Mouse (Mus musculus) activated CD4-positive, CD25-positive, alpha-beta regulatory T cell (primary cell): ENCODE measurements around the gene Fbl. TPM values are rescaled to one million over a fixed set of nuclear protein-coding genes. Genes with fewer than 3 reads are reported as not detected.

Experiments
- polyA plus RNA-seq, 2 experiments: library from polyadenylated mRNA; unstranded; fragments of 100-300 nt; shearing (Covaris generic); gene quantifications; one replicate each; pipeline ENCODE4 v1.2.1; 2017

Gene Fbl
- polyA plus RNA-seq: 100 to 1,000 TPM; 119 to 130 TPM

GRCm38 (mm10) chr7:28169489-28170422, at the start of gene Fbl:
Gene Fbl (plus strand): TSS chr7:28169710.

GRCm38 (mm10) chr7:28129166-28129565, 40.3 kb upstream of the Fbl start, which contains the start of gene 9530053A07Rik:
Gene 9530053A07Rik (plus strand): TSS chr7:28129466.

GRCm38 (mm10) chr7:28179228-28179627, 9.7 kb downstream of the Fbl start, which contains the start of gene Dyrk1b:
Gene Dyrk1b (plus strand): TSS chr7:28179469.

Other genes with a start within 250 kb of the Fbl start
- 1 to 10 TPM; 3.7 to 9.5 TPM for gene Zfp974, start 240.2 kb upstream of the Fbl start, polyA plus RNA-seq
- gene Zfp780b, start 190.5 kb upstream of the Fbl start, polyA plus RNA-seq: 10 to 100 TPM in 1 of 2 experiments, 1 to 10 TPM in 1; 9.6 to 11.9 TPM
- gene Zfp850, start 155.6 kb upstream of the Fbl start, polyA plus RNA-seq: 1 to 10 TPM; 5.8 to 5.9 TPM
- 100 to 1,000 TPM; 194 to 235 TPM for gene Psmc4, start 119.6 kb upstream of the Fbl start, polyA plus RNA-seq
- under 1 TPM in 1 of 2 experiments, not detected in 1; 0.45 TPM for gene Fcgbp, start 98.5 kb upstream of the Fbl start, polyA plus RNA-seq
- under 1 TPM in 1 of 2 experiments, not detected in 1; 0.15 TPM for gene 9530053A07Rik, start 40.2 kb upstream of the Fbl start, polyA plus RNA-seq
- gene Dyrk1b, start 9.8 kb downstream of the Fbl start, polyA plus RNA-seq: 10 to 100 TPM in 1 of 2 experiments, 1 to 10 TPM in 1; 8.7 to 14.0 TPM
- gene Eid2, start 98.2 kb downstream of the Fbl start, polyA plus RNA-seq: 10 to 100 TPM in 1 of 2 experiments, 1 to 10 TPM in 1; 9.0 to 10.8 TPM
- 1 to 10 TPM; 4.8 to 6.4 TPM for gene Eid2b, start 108.0 kb downstream of the Fbl start, polyA plus RNA-seq
- not detected for gene Selenov, start 121.5 kb downstream of the Fbl start, polyA plus RNA-seq
- not detected for gene Dll3, start 132.5 kb downstream of the Fbl start, polyA plus RNA-seq
- gene Timm50, start 142.4 kb downstream of the Fbl start, polyA plus RNA-seq: 10 to 100 TPM; 72.3 to 82.6 TPM
- gene Supt5, start 169.0 kb downstream of the Fbl start, polyA plus RNA-seq: 100 to 1,000 TPM; 111 to 138 TPM
- gene Rps16, start 180.9 kb downstream of the Fbl start, polyA plus RNA-seq: 1,000 to 10,000 TPM in 1 of 2 experiments, 100 to 1,000 TPM in 1; 690 to 1,103 TPM
- gene Plekhg2, start 202.9 kb downstream of the Fbl start, polyA plus RNA-seq: 10 to 100 TPM; 68.1 to 75.7 TPM
- gene Zfp36, start 210.5 kb downstream of the Fbl start, polyA plus RNA-seq: 100 to 1,000 TPM; 146 to 202 TPM
- gene Med29, start 223.0 kb downstream of the Fbl start, polyA plus RNA-seq: 10 to 100 TPM; 23.7 to 29.5 TPM
- 100 to 1,000 TPM in 1 of 2 experiments, 10 to 100 TPM in 1; 88.9 to 102 TPM for gene Paf1, start 223.2 kb downstream of the Fbl start, polyA plus RNA-seq